14 mouse cellular contexts compared by ENCODE assay signal in the genomic region with DNA sequence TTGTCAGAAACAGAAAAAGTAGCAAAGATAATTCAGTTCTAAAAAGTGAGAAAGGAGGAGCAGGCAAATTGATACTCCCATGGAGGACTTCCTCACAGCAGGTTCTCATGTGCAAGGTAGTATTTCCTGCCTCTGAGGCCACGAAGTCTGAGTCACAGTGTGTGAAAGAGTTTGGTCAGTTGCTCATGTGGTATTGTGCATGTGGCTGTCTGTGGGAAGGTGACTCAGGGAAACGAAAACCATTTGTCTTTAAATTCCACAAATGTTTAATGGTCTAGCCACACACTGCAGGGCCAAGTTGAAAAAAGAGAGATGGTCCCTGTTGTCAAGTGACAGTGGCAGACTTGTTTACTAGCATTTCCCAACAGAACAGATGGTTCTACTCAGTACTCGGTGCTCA. TPM values are rescaled to one million over a fixed set of nuclear protein-coding genes. Genes with fewer than 3 reads are reported as not detected.
DNase-seq lines count a peak whose midpoint lies in the region; ATAC-seq lines count a peak whose summit lies in the region.
"Had no signal": no experiment of that assay in that cellular context is flagged by ENCODE, and none has a peak within 500 bp of the region (broad histone marks: within the 10 kb centered on the region; RNA-seq: fewer than 3 reads in every experiment).

No protein-coding gene starts in this region.

- ATAC-seq in megakaryocyte progenitor cell, adult 5-6 weeks (replicated peaks; ENCODE audit: poor library complexity) = peak; percentile 72
- ATAC-seq in cerebellum, adult (ENCODE audit: insufficient number of reproducible peaks, low FRiP score, low TSS enrichment) = no peak
- ATAC-seq: forebrain, postnatal 0 days; midbrain, embryonic 13.5 days had no signal

- peak; percentile 79 for DNase-seq in 3134 (ENCODE audit: extremely low read depth, insufficient read length, low spot score)
- DNase-seq in CD4-positive, CD25-positive, alpha-beta regulatory T cell, adult 2 months (ENCODE audit: low read depth, low spot score) = peak; percentile 43
- DNase-seq in c-Kit-positive CD71-negative TER-119-negative erythroid progenitor cells, embryonic 14.5 days (ENCODE audit: low read depth) = peak; percentile 50
- DNase-seq in ovary, adult 18-20 months (ENCODE audit: low spot score) = no peak
- DNase-seq in testis, postnatal 14 days (ENCODE audit: low spot score) = no peak
- DNase-seq: adrenal gland, postnatal 14 days; cerebellum, adult 11 months; forebrain, postnatal 0 days; gastrocnemius, postnatal 14 days; kidney, adult 8-10 months; spleen, adult 18-20 months had no signal

RNA-seq across cellular contexts. Expression of gene Ptafr, which starts 24.6 kb away (rescaled TPM):
- 1.1 and 1.3 TPM in 2 replicates for total RNA-seq in megakaryocyte progenitor cell, adult 5-6 weeks (2015)
- 2.5 and 2.9 TPM in 2 replicates for total RNA-seq in megakaryocyte progenitor cell, adult 5-6 weeks (2017)

RNA-seq across cellular contexts. Expression of gene Eya3, which starts 50.3 kb away (rescaled TPM):
- 55.0 and 58.2 TPM in 2 replicates for total RNA-seq in megakaryocyte progenitor cell, adult 5-6 weeks (2015)
- total RNA-seq in megakaryocyte progenitor cell, adult 5-6 weeks (2017) = 26.7 and 28.7 TPM in 2 replicates

RNA-seq across cellular contexts. Expression of gene Dnajc8, which starts 53.2 kb away (rescaled TPM):
- 134 and 147 TPM in 2 replicates for total RNA-seq in megakaryocyte progenitor cell, adult 5-6 weeks (2015)
- 416 and 463 TPM in 2 replicates for total RNA-seq in megakaryocyte progenitor cell, adult 5-6 weeks (2017)

RNA-seq across cellular contexts. Expression of gene Atpif1, which starts 55.1 kb away (rescaled TPM):
- total RNA-seq in megakaryocyte progenitor cell, adult 5-6 weeks (2015) = 678 and 715 TPM in 2 replicates
- 1,407 and 1,519 TPM in 2 replicates for total RNA-seq in megakaryocyte progenitor cell, adult 5-6 weeks (2017)

Comparison
In these comparisons a context has a peak if more than half of its experiments do, and no peak if none do; other contexts are left out.
1. DNase-seq: peak in 3134 (single experiment), CD4-positive, CD25-positive, alpha-beta regulatory T cell, adult 2 months (single experiment) and c-Kit-positive CD71-negative TER-119-negative erythroid progenitor cells, embryonic 14.5 days (single experiment); none in ovary, adult 18-20 months (single experiment) and testis, postnatal 14 days (single experiment).